Mouse (Mus musculus): ENCODE results near the gene Pde3b. TPM values are rescaled to one million over a fixed set of nuclear protein-coding genes. Genes with fewer than 3 reads are reported as not detected.

The Pde3b gene
- polyA plus RNA-seq, 1 experiment from 2014 or later = 3.4 TPM

DNA sequence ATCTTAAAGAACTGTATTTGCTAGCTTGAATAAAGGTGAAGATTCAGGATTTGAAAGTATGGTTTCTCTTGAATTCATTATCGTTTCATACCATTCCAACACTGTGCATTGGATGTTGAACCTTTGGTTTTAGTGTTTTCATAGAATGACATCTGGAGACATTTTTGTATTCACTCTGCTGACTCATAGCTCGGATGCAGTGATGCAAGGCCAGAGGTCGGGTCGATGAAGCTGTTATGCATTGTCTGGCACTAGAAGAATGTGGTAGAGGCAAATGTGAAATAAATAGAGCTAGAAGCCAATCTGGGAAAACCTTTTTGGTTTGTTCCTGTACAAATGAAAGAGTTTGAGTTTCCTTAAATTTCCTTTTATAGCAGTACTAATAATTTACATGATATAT is 16.9 kb downstream of the Pde3b start:
- no peak overlapping the region for H3K4me3 ChIP-seq (ENCODE audit: low read length)
- no peaks in the 10 kb centered on the region for H3K27me3 ChIP-seq (replicated peaks; ENCODE audit: control insufficient read depth, insufficient read depth, low read length)
- no peaks in the 10 kb centered on the region for H3K4me1 ChIP-seq (ENCODE audit: control insufficient read depth, insufficient read depth, low read depth, low read length)
- H3K9ac ChIP-seq (ENCODE audit: low read depth, low read length) = no peak overlapping the region
- no peak overlapping the region for H3K27ac ChIP-seq (ENCODE audit: low read depth, low read length)
- no peak for ATAC-seq
- H3K9me3 ChIP-seq (ENCODE audit: control insufficient read depth, low read length) = peaks cover 4% of the 10 kb centered on the region; the same call in 1 of the 2 replicates
- WGBS = 48% methylated on average over 4 of the region's 4 CpGs
- H3K36me3 ChIP-seq (ENCODE audit: control insufficient read depth, insufficient read depth, low read length) = no peaks in the 10 kb centered on the region
- H3K4me2 ChIP-seq (ENCODE audit: low read length) = no peak overlapping the region

DNA sequence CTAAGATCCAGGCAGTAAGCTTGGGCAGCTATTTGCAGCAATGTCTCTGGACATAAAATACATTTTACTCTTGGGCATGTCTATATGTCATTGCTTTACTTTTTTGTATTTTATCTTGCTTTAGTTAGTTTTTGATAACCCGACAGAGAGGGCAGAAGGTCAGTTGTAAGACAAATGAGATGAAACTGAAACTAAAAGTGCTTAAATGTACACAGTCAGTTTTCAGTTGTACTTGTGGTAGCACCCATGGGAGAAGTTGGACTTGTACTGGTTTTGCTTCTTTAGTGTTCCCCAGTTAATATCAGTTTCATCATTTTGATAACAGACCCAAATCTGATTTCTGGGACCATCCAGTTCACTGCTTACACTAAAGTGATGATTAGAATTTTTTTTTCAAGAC is 24.6 kb downstream of the Pde3b start:
- H3K9ac ChIP-seq (ENCODE audit: low read depth, low read length) = no peak overlapping the region
- WGBS = 95% methylated on average over 1 of the region's 1 CpGs
- no peaks in the 10 kb centered on the region for H3K27me3 ChIP-seq (replicated peaks; ENCODE audit: control insufficient read depth, insufficient read depth, low read length)
- no peak overlapping the region for H3K4me2 ChIP-seq (ENCODE audit: low read length)
- no peak overlapping the region for H3K27ac ChIP-seq (ENCODE audit: low read depth, low read length)
- no peaks in the 10 kb centered on the region for H3K4me1 ChIP-seq (ENCODE audit: control insufficient read depth, insufficient read depth, low read depth, low read length)
- no peaks in the 10 kb centered on the region for H3K9me3 ChIP-seq (ENCODE audit: control insufficient read depth, low read length)
- no peaks in the 10 kb centered on the region for H3K36me3 ChIP-seq (ENCODE audit: control insufficient read depth, insufficient read depth, low read length)
- ATAC-seq = no peak
- H3K4me3 ChIP-seq (ENCODE audit: low read length) = no peak overlapping the region

DNA sequence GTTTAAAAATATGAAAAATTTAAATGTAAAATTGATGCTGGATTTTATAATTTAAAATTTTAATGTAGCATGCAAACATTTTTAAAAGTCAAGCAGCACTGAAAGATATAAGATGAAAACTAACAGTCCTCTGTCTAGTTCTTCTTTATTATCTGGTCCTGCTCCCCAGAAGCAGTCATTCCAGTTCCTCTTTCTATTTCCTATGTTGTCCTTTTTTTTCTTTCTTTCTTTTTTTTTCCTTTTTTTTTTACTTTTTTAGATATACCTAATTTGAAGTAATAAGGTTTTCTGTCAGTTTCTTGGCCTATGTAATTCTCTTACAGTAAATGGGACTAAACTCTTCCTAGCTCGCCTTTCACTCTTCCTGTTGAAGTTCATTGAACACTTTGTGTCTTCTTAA is 25.4 kb downstream of the Pde3b start:
- Histone ChIP-seq H3K27me3 (replicated peaks; ENCODE audit: control insufficient read depth, insufficient read depth, low read length) (no peaks in the 10 kb centered on the region), H3K4me2 (ENCODE audit: low read length) (no peak overlapping the region), H3K27ac (ENCODE audit: low read depth, low read length) (no peak overlapping the region), H3K4me3 (ENCODE audit: low read length) (no peak overlapping the region), H3K9me3 (ENCODE audit: control insufficient read depth, low read length) (no peaks in the 10 kb centered on the region), H3K36me3 (ENCODE audit: control insufficient read depth, insufficient read depth, low read length) (no peaks in the 10 kb centered on the region), H3K4me1 (ENCODE audit: control insufficient read depth, insufficient read depth, low read depth, low read length) (no peaks in the 10 kb centered on the region), H3K9ac (ENCODE audit: low read depth, low read length) (no peak overlapping the region)
- no peak for ATAC-seq
- WGBS = 96% methylated on average over 1 of the region's 1 CpGs

DNA sequence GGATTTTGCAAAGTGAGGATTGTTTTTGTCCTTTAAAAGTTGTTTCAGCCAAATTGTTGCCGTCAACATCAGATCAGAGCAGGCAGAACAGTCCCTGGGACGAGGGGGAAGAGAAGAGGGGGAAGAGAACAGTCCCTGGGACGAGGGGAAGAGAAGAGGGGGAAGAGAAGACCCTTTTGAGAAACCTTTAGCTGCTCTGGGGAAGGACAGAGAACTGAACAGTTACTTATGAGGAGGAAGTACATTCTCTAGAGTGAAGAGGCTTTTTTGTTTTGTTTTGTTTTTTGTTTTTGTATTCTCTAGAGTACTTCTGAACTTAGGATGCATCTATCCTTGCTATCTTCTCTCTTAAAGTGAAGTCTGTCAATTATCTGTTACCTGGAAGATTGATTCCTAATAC is 37.8 kb downstream of the Pde3b start:
- no peak for ATAC-seq

DNA sequence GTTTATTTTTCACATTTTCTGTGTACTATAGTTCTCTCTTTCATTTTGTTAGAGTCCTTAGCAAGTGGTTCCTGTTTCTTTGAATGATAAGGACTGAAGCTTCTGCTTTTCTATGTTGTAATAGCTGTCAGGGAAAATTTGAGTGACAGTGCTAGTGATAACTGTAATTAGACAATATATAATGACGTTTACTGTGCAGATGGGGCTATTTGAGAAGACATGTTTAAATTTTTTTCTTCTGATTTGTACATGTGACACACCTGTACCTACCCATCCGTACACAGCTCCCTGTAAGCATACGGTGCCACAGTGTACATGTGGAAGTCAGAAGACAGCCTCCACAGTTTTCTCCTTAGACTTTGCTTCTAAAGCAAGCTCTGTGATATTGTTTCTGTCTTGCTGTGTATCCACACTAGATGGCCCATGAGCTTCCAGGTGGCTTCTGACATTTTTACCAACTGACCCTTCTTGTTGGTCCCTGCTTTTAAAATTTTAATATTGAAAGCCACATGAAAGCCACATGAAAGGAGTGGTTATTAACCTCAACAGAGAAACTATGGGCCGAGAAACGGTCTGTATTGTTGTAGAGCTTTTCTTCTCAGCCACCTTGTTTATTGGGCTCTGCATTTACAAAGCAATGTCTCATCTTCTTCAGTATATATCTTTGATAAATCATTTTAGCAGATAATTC is 38.4 kb downstream of the Pde3b start:
- Histone ChIP-seq H3K27ac (ENCODE audit: low read depth, low read length) (no peak overlapping the region), H3K36me3 (ENCODE audit: control insufficient read depth, insufficient read depth, low read length) (no peaks in the 10 kb centered on the region), H3K4me2 (ENCODE audit: low read length) (no peak overlapping the region), H3K4me1 (ENCODE audit: control insufficient read depth, insufficient read depth, low read depth, low read length) (no peaks in the 10 kb centered on the region), H3K4me3 (ENCODE audit: low read length) (no peak overlapping the region), H3K9me3 (ENCODE audit: control insufficient read depth, low read length) (no peaks in the 10 kb centered on the region; the same call in 1 of the 2 replicates), H3K27me3 (replicated peaks; ENCODE audit: control insufficient read depth, insufficient read depth, low read length) (no peaks in the 10 kb centered on the region), H3K9ac (ENCODE audit: low read depth, low read length) (no peak overlapping the region)
- 86% methylated on average over 5 of the region's 5 CpGs for WGBS
- no peak for ATAC-seq

More for the DNA sequence above, 37.8 kb downstream of the Pde3b start:
- Histone ChIP-seq H3K36me3 (ENCODE audit: control insufficient read depth, insufficient read depth, low read length) (no peaks in the 10 kb centered on the region), H3K9ac (ENCODE audit: low read depth, low read length) (no peak overlapping the region), H3K4me1 (ENCODE audit: control insufficient read depth, insufficient read depth, low read depth, low read length) (no peaks in the 10 kb centered on the region), H3K27me3 (replicated peaks; ENCODE audit: control insufficient read depth, insufficient read depth, low read length) (no peaks in the 10 kb centered on the region), H3K9me3 (ENCODE audit: control insufficient read depth, low read length) (no peaks in the 10 kb centered on the region; the same call in 1 of the 2 replicates), H3K4me2 (ENCODE audit: low read length) (no peak overlapping the region), H3K27ac (ENCODE audit: low read depth, low read length) (no peak overlapping the region), H3K4me3 (ENCODE audit: low read length) (no peak overlapping the region)
- 69% methylated on average over 3 of the region's 3 CpGs for WGBS

DNA sequence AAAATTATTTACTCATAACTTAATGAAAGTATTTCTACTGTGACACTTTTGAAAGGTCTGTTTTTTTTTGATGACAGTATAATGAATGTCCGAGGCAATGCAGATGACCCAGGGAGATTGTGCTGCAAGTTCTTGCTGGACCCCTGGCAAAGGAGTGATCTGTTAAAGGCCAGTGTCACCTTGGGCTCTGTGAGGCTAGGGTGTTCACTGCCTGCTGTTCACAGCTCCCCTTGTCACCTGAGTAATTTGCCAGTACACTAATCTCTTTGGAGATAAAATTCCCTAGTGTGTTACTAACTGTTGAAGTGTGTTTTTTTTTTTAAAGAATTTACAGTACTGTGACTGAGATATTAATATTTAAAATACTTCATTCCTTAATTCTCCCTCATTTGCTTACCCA is 39.8 kb downstream of the Pde3b start:
- no peak for ATAC-seq
- WGBS = 95% methylated on average over 1 of the region's 1 CpGs
- Histone ChIP-seq H3K4me2 (ENCODE audit: low read length) (no peak overlapping the region), H3K27ac (ENCODE audit: low read depth, low read length) (no peak overlapping the region), H3K36me3 (ENCODE audit: control insufficient read depth, insufficient read depth, low read length) (no peaks in the 10 kb centered on the region), H3K9ac (ENCODE audit: low read depth, low read length) (no peak overlapping the region), H3K27me3 (replicated peaks; ENCODE audit: control insufficient read depth, insufficient read depth, low read length) (no peaks in the 10 kb centered on the region), H3K9me3 (ENCODE audit: control insufficient read depth, low read length) (no peaks in the 10 kb centered on the region; the same call in 1 of the 2 replicates), H3K4me3 (ENCODE audit: low read length) (no peak overlapping the region), H3K4me1 (ENCODE audit: control insufficient read depth, insufficient read depth, low read depth, low read length) (no peaks in the 10 kb centered on the region)

DNA sequence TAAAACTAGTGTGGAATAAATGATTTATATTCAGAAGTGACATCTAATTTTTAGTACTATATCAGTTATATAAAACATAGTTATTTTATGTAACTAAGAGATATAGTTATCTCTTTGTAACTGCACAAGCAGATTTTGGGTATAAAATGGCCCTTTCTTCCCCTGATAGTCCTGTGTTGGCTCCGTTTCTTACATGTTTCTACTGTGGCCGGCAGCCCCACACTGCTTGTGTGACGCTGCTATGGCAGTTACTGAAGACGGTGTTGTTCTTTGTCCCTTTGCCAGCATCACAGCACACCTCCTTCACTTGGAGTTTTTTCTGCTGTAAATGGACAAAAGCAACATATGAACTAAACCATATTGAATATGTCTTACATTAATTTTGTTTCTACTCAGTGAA is 41.8 kb downstream of the Pde3b start:
- WGBS = 74% methylated on average over 4 of the region's 4 CpGs
- Histone ChIP-seq H3K9ac (ENCODE audit: low read depth, low read length) (no peak overlapping the region), H3K4me3 (ENCODE audit: low read length) (no peak overlapping the region), H3K9me3 (ENCODE audit: control insufficient read depth, low read length) (no peaks in the 10 kb centered on the region; the same call in 1 of the 2 replicates), H3K27me3 (replicated peaks; ENCODE audit: control insufficient read depth, insufficient read depth, low read length) (no peaks in the 10 kb centered on the region), H3K4me2 (ENCODE audit: low read length) (no peak overlapping the region), H3K27ac (ENCODE audit: low read depth, low read length) (no peak overlapping the region), H3K4me1 (ENCODE audit: control insufficient read depth, insufficient read depth, low read depth, low read length) (no peaks in the 10 kb centered on the region), H3K36me3 (ENCODE audit: control insufficient read depth, insufficient read depth, low read length) (no peaks in the 10 kb centered on the region)
- ATAC-seq = no peak

DNA sequence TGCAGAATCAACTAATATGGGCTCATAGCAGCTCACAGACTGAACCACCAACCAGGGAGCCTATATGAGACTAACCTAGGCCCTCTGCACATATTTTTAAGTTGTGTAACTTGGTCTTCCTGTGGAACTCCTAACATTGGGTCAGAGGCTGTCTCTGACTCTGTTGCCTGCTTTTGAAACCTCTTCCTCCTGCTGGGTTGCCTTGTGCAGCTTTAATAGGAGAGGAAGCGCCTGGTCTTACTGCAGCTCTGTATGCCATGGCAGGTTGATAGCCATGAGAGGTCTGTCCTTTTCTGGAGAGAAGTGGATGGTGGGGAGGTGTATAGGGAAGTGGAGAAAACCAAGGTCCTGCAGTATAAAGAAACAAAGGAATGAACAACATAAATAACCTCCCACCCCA is 44.8 kb downstream of the Pde3b start:
- Histone ChIP-seq H3K9ac (ENCODE audit: low read depth, low read length) (no peak overlapping the region), H3K36me3 (ENCODE audit: control insufficient read depth, insufficient read depth, low read length) (no peaks in the 10 kb centered on the region), H3K4me2 (ENCODE audit: low read length) (no peak overlapping the region), H3K27me3 (replicated peaks; ENCODE audit: control insufficient read depth, insufficient read depth, low read length) (no peaks in the 10 kb centered on the region), H3K4me3 (ENCODE audit: low read length) (no peak overlapping the region), H3K27ac (ENCODE audit: low read depth, low read length) (no peak overlapping the region), H3K4me1 (ENCODE audit: control insufficient read depth, insufficient read depth, low read depth, low read length) (no peaks in the 10 kb centered on the region), H3K9me3 (ENCODE audit: control insufficient read depth, low read length) (no peaks in the 10 kb centered on the region; the same call in 1 of the 2 replicates)
- no peak for ATAC-seq
- 71% methylated on average over 1 of the region's 1 CpGs for WGBS

DNA sequence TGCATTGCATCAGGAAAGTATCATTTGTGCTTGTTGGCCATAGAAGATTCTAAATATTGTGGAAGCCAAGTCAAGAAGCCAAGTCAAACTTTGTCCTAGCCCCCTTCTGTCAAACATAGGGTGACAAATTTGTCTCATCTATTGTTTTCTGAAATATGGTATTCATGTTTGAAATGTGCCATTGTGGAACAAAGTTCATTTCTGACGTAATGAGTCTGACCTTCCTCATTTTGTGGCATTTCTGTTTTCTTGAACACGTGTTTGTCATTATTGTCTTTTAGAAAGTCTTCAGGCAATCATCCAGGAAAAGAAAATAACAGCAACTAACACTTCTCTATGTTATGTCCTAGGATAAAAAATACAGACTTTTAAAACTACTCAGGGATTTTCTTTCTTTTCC is 46.6 kb downstream of the Pde3b start:
- Histone ChIP-seq H3K4me1 (ENCODE audit: control insufficient read depth, insufficient read depth, low read depth, low read length) (no peaks in the 10 kb centered on the region), H3K4me3 (ENCODE audit: low read length) (no peak overlapping the region), H3K9me3 (ENCODE audit: control insufficient read depth, low read length) (no peaks in the 10 kb centered on the region; the same call in 1 of the 2 replicates), H3K36me3 (ENCODE audit: control insufficient read depth, insufficient read depth, low read length) (no peaks in the 10 kb centered on the region), H3K4me2 (ENCODE audit: low read length) (no peak overlapping the region), H3K9ac (ENCODE audit: low read depth, low read length) (no peak overlapping the region), H3K27me3 (replicated peaks; ENCODE audit: control insufficient read depth, insufficient read depth, low read length) (no peaks in the 10 kb centered on the region), H3K27ac (ENCODE audit: low read depth, low read length) (no peak overlapping the region)
- no peak for ATAC-seq
- WGBS = 68% methylated on average over 2 of the region's 2 CpGs

All from hindbrain, embryonic 16.5 days (tissue).